Mouse (Mus musculus) adrenal gland, postnatal 4 days (tissue): Measurements from ENCODE around the gene Psg28. TPM values are rescaled to one million over a fixed set of nuclear protein-coding genes. Genes with fewer than 3 reads are reported as not detected.
"Not testable (repeated sequence)": the region's sequence is repeated elsewhere in the genome, so short reads cannot be mapped to it uniquely, and the experiment has no call there.

ENCODE experiments used
- DNase-seq, 2 experiments: peaks; one replicate each; pipeline ENCODE4 v3.0.0; 2021 to 2022; ENCODE audit warnings: low spot score in 2 of 2, mixed read lengths in 2 of 2
- long read RNA-seq, 2 experiments: library from polyadenylated mRNA; stranded (forward); transcript quantifications; one replicate each; pipeline ENCODE4 v2.0.0; 2021
- microRNA-seq: library from miRNA; unstranded; fragments of <30 nt; microRNA quantifications from one replicate; pipeline ENCODE4 v1.2.0, GENCODE M21; 2021
- total RNA-seq, 2 experiments: library from RNA; stranded (reverse); gene quantifications; 2 replicates each; pipeline ENCODE4 v1.2.3; 2021

The Psg28 gene
- not detected for total RNA-seq
- long read RNA-seq, experiment 1, result 0 reads
- long read RNA-seq, experiment 2, result 0 reads

GRCm38 (mm10) chr7:18431941-18432340, at the start of gene Psg28:
Gene Psg28 (minus strand): TSS chr7:18432041.
- DNase-seq, result not testable (repeated sequence)

DNA sequence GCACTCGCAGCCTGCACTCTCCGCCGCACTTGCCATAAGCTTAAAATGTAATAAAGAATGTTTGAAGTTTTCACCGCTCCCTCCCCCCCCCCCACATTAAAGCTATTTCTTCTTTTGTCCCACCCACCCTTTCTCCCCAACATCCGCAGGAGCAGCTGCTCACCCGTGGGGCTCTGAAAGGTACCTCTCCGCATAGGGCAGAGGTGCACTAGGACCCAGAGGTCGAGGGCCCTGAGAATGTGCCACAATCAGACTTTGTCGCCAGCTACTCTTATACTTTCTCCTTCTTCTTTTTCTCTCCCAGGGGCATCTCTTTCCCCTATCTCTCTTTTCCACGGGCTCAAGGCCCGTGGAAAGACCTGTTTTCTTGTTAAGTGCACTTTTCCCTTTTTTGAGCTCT, 28.4 kb downstream of the Psg28 start:
- DNase-seq, result no peak

- no peak for DNase-seq
Measured at GRCm38 (mm10) chr7:18402527-18403237, 29.2 kb downstream of the Psg28 start.

DNA sequence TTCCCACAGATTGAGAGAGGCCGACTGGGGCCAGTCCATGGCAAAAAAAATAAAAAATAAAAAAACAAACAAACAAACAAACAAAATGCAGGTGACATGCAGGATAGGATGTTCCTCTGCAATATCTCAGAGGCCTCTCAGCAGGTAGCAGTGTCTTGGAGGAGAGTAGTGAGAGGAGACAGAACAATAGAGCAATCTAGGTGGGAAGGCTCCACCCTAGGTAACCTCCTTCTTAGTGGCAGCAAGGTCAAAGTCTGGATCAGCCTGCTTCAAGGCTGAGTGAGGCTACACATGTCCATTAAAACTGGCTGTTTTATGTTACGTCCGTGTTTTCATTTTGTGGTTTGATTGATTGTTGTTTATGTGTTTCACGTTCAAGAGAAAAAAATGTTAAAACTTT, 40.4 kb downstream of the Psg28 start:
- DNase-seq, result not testable (repeated sequence)

DNA sequence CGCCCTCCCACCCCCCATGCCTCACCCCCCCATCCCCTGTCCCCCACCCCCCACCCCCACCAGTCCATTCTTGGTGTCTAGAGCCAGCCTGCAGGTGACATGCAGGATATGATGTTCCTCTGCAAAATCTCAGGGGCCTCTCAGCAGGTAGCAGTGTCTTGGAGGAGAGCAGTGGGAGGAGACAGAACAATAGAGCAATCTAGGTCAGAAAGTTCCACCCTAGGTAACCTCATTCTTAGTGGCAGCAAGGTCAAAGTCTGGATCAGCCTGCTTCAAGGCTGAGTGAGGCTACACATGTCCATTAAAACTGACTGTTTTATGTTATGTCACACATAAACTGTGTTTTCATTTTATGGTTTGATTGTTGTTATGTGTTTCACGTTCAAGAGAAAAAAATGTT, 53.5 kb downstream of the Psg28 start:
- DNase-seq, result no peak

Small RNAs within 50 kb of the gene (microRNA-seq; reads per million reads assigned to microRNA genes)
- gene Gm24715, result not detected

Other genes starting within 250 kb of the Psg28 start
- not detected for gene Mill1, start 186.7 kb downstream of the Psg28 start, total RNA-seq
- not detected for gene Psg18, start 77.0 kb downstream of the Psg28 start, total RNA-seq
- gene Psg26, start 52.1 kb upstream of the Psg28 start, total RNA-seq, result not detected
- not detected for gene Psg25, start 100.2 kb upstream of the Psg28 start, total RNA-seq
- gene Psg27, start 135.3 kb upstream of the Psg28 start, total RNA-seq, result not detected
- gene Psg23, start 184.5 kb upstream of the Psg28 start, total RNA-seq, result not detected
- not detected for gene Psg21, start 224.7 kb upstream of the Psg28 start, total RNA-seq